In genomic region chr10:120476516-120477336, GRCm38 (mm10) we compare ENCODE assay signal across 8 mouse cellular contexts. TPM values are rescaled to one million over a fixed set of nuclear protein-coding genes. Genes with fewer than 3 reads are reported as not detected.
DNase-seq lines count a peak whose midpoint lies in the region; ATAC-seq and TF ChIP-seq lines count a peak whose summit lies in the region.

No protein-coding gene starts in this region.

- no peak overlapping the region for H3K27ac ChIP-seq in brown adipose tissue, adult 24 weeks (replicated peaks; ENCODE audit: low read depth, low read length)
- H3K27ac ChIP-seq in heart, embryonic 15.5 days, result peak overlapping the region; percentile 73
- H3K27ac ChIP-seq in midbrain, embryonic 10.5 days (replicated peaks), result peak overlapping the region; percentile 97
- no peak overlapping the region for H3K27ac ChIP-seq in cerebellum, adult 2 months (ENCODE audit: insufficient read depth, low read length)

- TF ChIP-seq CTCF in cerebellum, adult 2 months (IDR thresholded peaks at IDR 0.05; ENCODE audit: borderline replicate concordance, insufficient read depth, low read depth, low read length), result no peak

- DNase-seq in right cerebral cortex, postnatal 10 days (ENCODE audit: low spot score in 2 of 2), result peak; percentile 20 to 24
- DNase-seq in right cerebral cortex, postnatal 14 days, result no peak
- peak; percentile 55 to 70 for DNase-seq in kidney, postnatal 36 days
- DNase-seq in midbrain, embryonic 10.5 days (ENCODE audit: low spot score), result peak; percentile 80
- DNase-seq in urinary bladder, postnatal 36 days (ENCODE audit: low spot score in 2 of 2), result peak; percentile 4 to 7
- no peak for DNase-seq in cerebellum, adult 2 months

- H3K4me1 ChIP-seq in brown adipose tissue, adult 24 weeks (ENCODE audit: control insufficient read depth, insufficient read depth, insufficient read length, low read length), result peaks cover 13% of the 10 kb centered on the region
- H3K4me1 ChIP-seq in heart, embryonic 15.5 days (replicated peaks), result peaks cover 20% of the 10 kb centered on the region
- H3K4me1 ChIP-seq in midbrain, embryonic 10.5 days, result peaks cover 55% of the 10 kb centered on the region
- H3K4me1 ChIP-seq in cerebellum, adult 2 months (ENCODE audit: control insufficient read depth, insufficient read depth, low read length), result no peaks in the 10 kb centered on the region

- peak overlapping the region; percentile 75 for H3K9ac ChIP-seq in heart, embryonic 15.5 days

- peak overlapping the region; percentile 45 for H3K4me3 ChIP-seq in brown adipose tissue, adult 24 weeks (ENCODE audit: insufficient read depth, low read depth, low read length)
- peak overlapping the region; percentile 78 for H3K4me3 ChIP-seq in heart, embryonic 15.5 days
- H3K4me3 ChIP-seq in midbrain, embryonic 10.5 days, result peak overlapping the region; percentile 84
- H3K4me3 ChIP-seq in cerebellum, adult 2 months (replicated peaks; ENCODE audit: insufficient read depth, low read depth, low read length), result no peak overlapping the region

- H3K9me3 ChIP-seq in heart, embryonic 15.5 days (replicated peaks), result no peaks in the 10 kb centered on the region
- no peaks in the 10 kb centered on the region for H3K9me3 ChIP-seq in midbrain, embryonic 10.5 days (replicated peaks)

- no peaks in the 10 kb centered on the region for H3K36me3 ChIP-seq in heart, embryonic 15.5 days
- no peaks in the 10 kb centered on the region for H3K36me3 ChIP-seq in midbrain, embryonic 10.5 days

- H3K4me2 ChIP-seq in heart, embryonic 15.5 days, result peak overlapping the region; percentile 96

- H3K27me3 ChIP-seq in heart, embryonic 15.5 days, result no peaks in the 10 kb centered on the region
- no peaks in the 10 kb centered on the region for H3K27me3 ChIP-seq in midbrain, embryonic 10.5 days (ENCODE audit: low read depth, poor library complexity, severe bottlenecking)
- H3K27me3 ChIP-seq in cerebellum, adult 2 months (ENCODE audit: control insufficient read depth, insufficient read depth, low read length), result peaks cover 6% of the 10 kb centered on the region; the same call in 1 of the 2 replicates

- no peak for TF ChIP-seq POLR2A in cerebellum, adult 2 months (IDR thresholded peaks at IDR 0.05; ENCODE audit: borderline replicate concordance, insufficient read depth, low read length)

- under 1% methylated on average over 51 of the region's 52 CpGs for WGBS in heart, embryonic 15.5 days
- under 1% methylated on average over 52 of the region's 52 CpGs for WGBS in midbrain, embryonic 10.5 days
- under 1% methylated on average over 51 of the region's 52 CpGs for WGBS in cerebellum, adult 2 months

- ATAC-seq in heart, embryonic 15.5 days (replicated peaks; ENCODE audit: insufficient number of reproducible peaks, insufficient read depth, low FRiP score, low read depth), result peak; percentile 53; the same call in 1 of the 2 replicates

RNA-seq across cellular contexts. Expression of gene Hmga2, which starts 0.5 kb away (rescaled TPM):
- not detected in 2 replicates for polyA plus RNA-seq in brown adipose tissue, adult 24 weeks (2012; ENCODE audit: insufficient read depth, insufficient read length, missing spikeins)
- 2.8 and 3.3 TPM in 2 replicates for polyA plus RNA-seq in heart, embryonic 15.5 days (2015; fragmentation: Nextera tagmentation; extraction: Ambion mirVana)
- polyA plus RNA-seq in midbrain, embryonic 10.5 days (2016; fragmentation: Nextera tagmentation; extraction: Ambion mirVana), result 28.9 and 44.4 TPM in 2 replicates
- 0.05 and 0.06 TPM in 2 replicates for polyA plus RNA-seq in cerebellum, adult 2 months (2012; rRNA removed)

Comparison
In these comparisons a context has a peak if more than half of its experiments do, and no peak if none do; other contexts are left out.
1. DNase-seq: peak in right cerebral cortex, postnatal 10 days (2 of 2), kidney, postnatal 36 days (2 of 2), midbrain, embryonic 10.5 days (single experiment) and urinary bladder, postnatal 36 days (2 of 2); none in right cerebral cortex, postnatal 14 days (single experiment) and cerebellum, adult 2 months (0 of 2).
2. H3K27ac ChIP-seq: peak in heart, embryonic 15.5 days (single experiment) and midbrain, embryonic 10.5 days (single experiment); none in brown adipose tissue, adult 24 weeks (single experiment) and cerebellum, adult 2 months (single experiment).